Mouse (Mus musculus): ENCODE measurements around the gene Zfp141. TPM values are rescaled to one million over a fixed set of nuclear protein-coding genes. Genes with fewer than 3 reads are reported as not detected.

The Zfp141 gene
- 0.27 and 0.46 TPM in 2 replicates for polyA plus RNA-seq (2012; rRNA removed)

DNA sequence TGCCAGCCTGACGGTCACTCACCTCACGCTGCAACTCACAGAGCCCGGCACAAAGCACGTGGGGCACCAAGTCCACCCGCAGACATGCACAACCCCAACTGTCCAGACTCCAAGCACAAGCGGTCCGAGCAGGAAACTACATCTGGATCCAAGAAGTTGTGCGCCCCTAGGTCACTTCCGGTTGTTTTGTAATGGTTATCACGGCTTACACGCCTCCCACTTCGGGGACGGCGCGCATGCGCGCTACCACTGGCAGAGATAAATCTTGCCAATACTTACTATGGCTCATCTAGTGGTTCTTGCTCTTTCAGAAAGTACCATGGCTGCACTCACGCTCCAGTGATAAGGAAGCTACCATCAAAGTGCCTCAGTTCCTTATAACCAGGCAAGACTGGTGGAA, at the start of gene Zfp141:
Gene Zfp141 (minus strand): TSS at position 153 of the 400 bp plus-strand sequence.

DNA sequence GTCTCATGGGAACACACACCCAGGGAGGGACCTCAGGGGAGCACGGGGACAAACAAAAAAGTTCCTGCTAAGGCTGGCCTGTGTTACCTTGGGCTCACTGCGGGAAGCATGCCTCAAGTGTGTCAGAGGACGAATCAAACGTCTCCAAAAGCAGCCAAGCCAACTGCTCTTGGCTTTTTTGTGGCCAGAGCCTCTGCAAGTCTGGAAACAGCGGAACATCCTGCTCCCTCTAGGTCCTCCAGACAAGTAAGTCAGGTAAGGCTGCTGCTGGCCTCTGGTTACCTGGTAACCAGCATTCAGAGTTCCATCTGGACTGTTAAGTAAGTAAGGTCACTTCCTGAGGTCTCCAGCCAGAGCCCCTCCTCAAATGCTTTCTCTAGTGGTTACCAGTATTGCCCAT, 57.7 kb downstream of the Zfp141 start, which contains the start of gene 4933421I07Rik:
Gene 4933421I07Rik (minus strand): TSS at position 271 of the 400 bp plus-strand sequence.

Other genes with a start within 250 kb of the Zfp141 start
- not detected in 2 replicates for gene Vmn2r61, start 245.7 kb downstream of the Zfp141 start, polyA plus RNA-seq (2012; rRNA removed)
- gene 4933421I07Rik, start 57.6 kb downstream of the Zfp141 start, polyA plus RNA-seq (2012; rRNA removed): not detected in 2 replicates
- gene Gm21028, start 72.8 kb upstream of the Zfp141 start, polyA plus RNA-seq (2012; rRNA removed): not detected in 2 replicates
- not detected in 2 replicates for gene Zfp977, start 86.8 kb upstream of the Zfp141 start, polyA plus RNA-seq (2012; rRNA removed)
- gene Zfp976, start 136.8 kb upstream of the Zfp141 start, polyA plus RNA-seq (2012; rRNA removed): 0.01 and 0.08 TPM in 2 replicates
- 0.04 and 0.12 TPM in 2 replicates for gene Zfp975, start 187.0 kb upstream of the Zfp141 start, polyA plus RNA-seq (2012; rRNA removed)
- not detected in 2 replicates for gene Gm17067, start 221.3 kb upstream of the Zfp141 start, polyA plus RNA-seq (2012; rRNA removed)

All from stomach, adult 2 months (tissue).